Mouse (Mus musculus) spleen, adult 2 months (tissue): Measurements from ENCODE around the gene Ankrd42.

Experiments
- CTCF ChIP-seq: fragments of 200-500 bp; IDR thresholded peaks from 2 replicates; pipeline ENCODE4 v1.5.1; 2011; ENCODE audit warnings: mild to moderate bottlenecking, inconsistent platforms; ENCODE audit not compliant: insufficient read depth, insufficient read length, insufficient replicate concordance; ENCODE audit errors: extremely low read depth
- POLR2A ChIP-seq: fragments of 200-500 bp; IDR thresholded peaks from 2 replicates; pipeline ENCODE4 v1.6.1; 2011; ENCODE audit warnings: low read depth, low read length, inconsistent platforms

DNA sequence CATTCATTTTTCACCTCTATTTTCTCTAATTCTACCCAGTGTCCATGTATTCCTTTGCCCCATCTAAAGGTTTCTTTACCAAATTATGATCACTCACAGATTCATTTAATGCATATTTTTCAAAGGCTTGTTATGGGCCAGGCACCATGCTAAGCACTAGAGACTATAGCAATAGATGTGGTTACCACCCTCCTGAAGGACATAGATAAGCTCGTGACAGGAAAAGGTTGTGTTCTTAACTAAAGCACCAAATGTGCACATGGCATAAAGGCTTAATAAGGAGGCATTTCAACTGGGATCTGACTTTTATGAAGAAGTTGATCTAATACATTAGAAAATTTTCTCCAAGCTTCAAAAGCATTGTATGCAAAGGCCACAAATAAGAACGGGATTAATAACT lies 78.2 kb downstream of the Ankrd42 start:
- TF ChIP-seq POLR2A = no peak
- TF ChIP-seq CTCF = no peak
